Mouse (Mus musculus): ENCODE results near the gene Pcif1.

DNA sequence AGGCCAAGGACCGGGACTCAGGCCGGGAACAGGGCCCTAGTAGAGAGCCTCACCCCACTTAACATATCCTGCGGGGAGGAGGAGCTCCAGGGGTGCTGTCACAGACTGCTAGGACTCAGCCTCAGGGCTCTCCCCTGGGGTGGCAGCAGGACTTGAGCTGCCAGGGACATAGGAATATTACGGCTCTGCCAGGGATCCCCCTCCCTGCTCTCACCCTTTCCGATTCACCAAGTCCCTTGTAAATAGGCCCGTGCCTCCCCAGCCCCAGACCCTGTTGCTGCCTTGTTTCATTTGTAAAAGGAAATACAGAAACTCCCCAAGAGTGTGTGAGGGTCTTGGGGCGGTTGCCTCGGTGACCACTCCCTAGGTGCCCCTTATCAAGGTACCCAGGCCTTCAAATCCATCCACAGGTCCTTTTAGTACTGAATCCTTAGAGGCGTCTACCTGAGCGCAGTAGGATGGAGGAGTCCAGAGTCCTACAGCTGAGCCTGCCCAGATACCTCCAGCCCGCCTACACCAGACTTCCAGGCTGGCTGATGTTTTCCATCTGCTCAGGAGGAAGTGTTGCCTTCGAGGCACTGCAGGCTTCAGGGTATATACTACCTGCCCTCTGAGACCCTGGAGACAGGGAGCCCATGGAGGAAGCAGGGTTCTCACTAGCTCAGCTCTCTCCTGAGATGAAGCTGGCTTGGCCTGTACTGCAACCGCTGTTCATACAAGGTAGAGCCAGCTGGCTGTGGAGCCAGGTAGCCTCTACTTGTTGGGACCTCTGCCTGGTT is 12.1 kb downstream of the Pcif1 start:
- TF ChIP-seq CTCF (IDR thresholded peaks at IDR 0.05; ENCODE audit: extremely low read depth, insufficient read depth, low read length) (no peak), POLR2A (IDR thresholded peaks at IDR 0.05; ENCODE audit: extremely low read depth, insufficient read depth, low read length) (no peak; the same call in 1 of the 2 replicates)

Measured in cortical plate, adult 2 months (tissue).